Mouse (Mus musculus) spleen, postnatal 14 days (tissue): ENCODE measurements around the gene Prcd.
A peak's percentile ranks its signal among the peaks of the same experiment; 100 is the strongest.
"Not testable (repeated sequence)": the region's sequence is repeated elsewhere in the genome, so short reads cannot be mapped to it uniquely, and the experiment has no call there.

Experiments
- DNase-seq, 2 experiments: peaks; one replicate each; pipeline ENCODE4 v3.0.0; 2021 to 2022; ENCODE audit warnings: low spot score in 2 of 2

Gene Prcd

GRCm38 (mm10) chr11:116668381-116668825 is 15.1 kb downstream of the Prcd start:
- no peak for DNase-seq

- no peak for DNase-seq
Observed at GRCm38 (mm10) chr11:116668839-116669238, 15.5 kb downstream of the Prcd start.

GRCm38 (mm10) chr11:116669316-116669715 is 16.0 kb downstream of the Prcd start:
- DNase-seq = no peak

- DNase-seq = no peak
Observed at GRCm38 (mm10) chr11:116669787-116670365, 16.5 kb downstream of the Prcd start.

GRCm38 (mm10) chr11:116670386-116670785 is 17.1 kb downstream of the Prcd start:
- DNase-seq = no peak

GRCm38 (mm10) chr11:116671112-116671844 is 17.9 kb downstream of the Prcd start:
- DNase-seq = peak; percentile 95

GRCm38 (mm10) chr11:116671845-116672434 is 18.6 kb downstream of the Prcd start:
- DNase-seq = no peak

- DNase-seq = no peak
Observed at GRCm38 (mm10) chr11:116672595-116672994, 19.3 kb downstream of the Prcd start.

GRCm38 (mm10) chr11:116673410-116673809 is 20.1 kb downstream of the Prcd start:
- DNase-seq = no peak

- no peak for DNase-seq
Observed at GRCm38 (mm10) chr11:116674616-116675379, 21.5 kb downstream of the Prcd start.

- DNase-seq = not testable (repeated sequence)
Observed at GRCm38 (mm10) chr11:116675429-116675828, 22.1 kb downstream of the Prcd start.

- DNase-seq = no peak
Observed at GRCm38 (mm10) chr11:116676175-116676976, 23.0 kb downstream of the Prcd start.

GRCm38 (mm10) chr11:116677711-116678441 is 24.5 kb downstream of the Prcd start:
- DNase-seq = no peak

- no peak for DNase-seq
Observed at GRCm38 (mm10) chr11:116679148-116679547, 25.8 kb downstream of the Prcd start.

- no peak for DNase-seq
Observed at GRCm38 (mm10) chr11:116680321-116681091, 27.2 kb downstream of the Prcd start.

- no peak for DNase-seq
Observed at GRCm38 (mm10) chr11:116681147-116681546, 27.8 kb downstream of the Prcd start.

GRCm38 (mm10) chr11:116682501-116683144 is 29.3 kb downstream of the Prcd start:
- DNase-seq = no peak

GRCm38 (mm10) chr11:116683777-116684176 is 30.4 kb downstream of the Prcd start:
- no peak for DNase-seq

- DNase-seq = no peak
Observed at GRCm38 (mm10) chr11:116685729-116686128, 32.4 kb downstream of the Prcd start.
